Mouse (Mus musculus) MEL (cell line): ENCODE measurements around the gene Fam234b. TPM values are rescaled to one million over a fixed set of nuclear protein-coding genes. Genes with fewer than 3 reads are reported as not detected.

Experiments
- DNase-seq: peaks from one replicate; pipeline ENCODE4 v3.0.0; 2011; ENCODE audit warnings: low read depth, low spot score
- H3K27ac ChIP-seq: 2 replicates; pipeline ENCODE4 v1.5.1; 2012; ENCODE audit warnings: low read depth, mild to moderate bottlenecking, control low read depth, low read length, moderate library complexity; ENCODE audit not compliant: control insufficient read depth
- H3K27me3 ChIP-seq, 2 experiments: fragments of 150-350 bp in 1 of 2; sonication (generic) in 1 of 2; 2 replicates each; pipeline ENCODE4 v1.6.1; 2012; ENCODE audit warnings: low read length in 2 of 2, mild to moderate bottlenecking in 2 of 2, improper control_type of control experiment in 1 of 2, moderate library complexity in 1 of 2; ENCODE audit not compliant: insufficient read depth in 2 of 2, control insufficient read depth in 1 of 2
- H3K36me3 ChIP-seq, 2 experiments: 2 replicates each; pipeline ENCODE4 v1.6.1; 2012 to 2014; ENCODE audit warnings: low read length in 2 of 2, improper control_type of control experiment in 1 of 2, inconsistent platforms in 1 of 2, mild to moderate bottlenecking in 1 of 2; ENCODE audit not compliant: insufficient read depth in 2 of 2, control insufficient read depth in 1 of 2
- H3K4me1 ChIP-seq, 2 experiments: fragments of 150-350 bp in 1 of 2; sonication (generic) in 1 of 2; 2 replicates each; pipeline ENCODE4 v1.6.1; 2012; ENCODE audit warnings: low read length in 2 of 2, improper control_type of control experiment in 1 of 2, mild to moderate bottlenecking in 1 of 2; ENCODE audit not compliant: insufficient read depth in 2 of 2, control insufficient read depth in 1 of 2
- H3K4me3 ChIP-seq, 2 experiments: fragments of 150-350 bp in 1 of 2; sonication (generic) in 1 of 2; 2 replicates each; pipeline ENCODE4 v1.5.1; 2012; ENCODE audit warnings: low read depth in 2 of 2, low read length in 2 of 2, mild to moderate bottlenecking in 2 of 2, moderate library complexity in 2 of 2, control low read depth in 1 of 2, improper control_type of control experiment in 1 of 2; ENCODE audit not compliant: control insufficient read depth in 1 of 2, insufficient read depth in 1 of 2
- H3K79me2 ChIP-seq: 2 replicates; pipeline ENCODE4 v1.6.1; 2012; ENCODE audit warnings: mild to moderate bottlenecking, low read length, moderate library complexity; ENCODE audit not compliant: control insufficient read depth, poor library complexity, insufficient read depth
- H3K9ac ChIP-seq: 2 replicates; pipeline ENCODE4 v1.6.1; 2012; ENCODE audit warnings: low read depth, mild to moderate bottlenecking, control low read depth, low read length, moderate library complexity; ENCODE audit not compliant: control insufficient read depth, poor library complexity, severe bottlenecking
- H3K9me3 ChIP-seq: fragments of 150-350 bp; sonication (generic); replicated peaks from 2 replicates; pipeline ENCODE4 v1.6.1; 2012; ENCODE audit warnings: mild to moderate bottlenecking, low read length, improper control_type of control experiment, moderate library complexity; ENCODE audit not compliant: insufficient read depth
- CHD1 ChIP-seq: IDR thresholded peaks from 2 replicates; pipeline ENCODE4 v1.6.1; 2012; ENCODE audit warnings: low read depth, mild to moderate bottlenecking, inconsistent platforms, low read length, improper control_type of control experiment
- CHD2 ChIP-seq: IDR thresholded peaks from 2 replicates; pipeline ENCODE4 v1.6.1; 2011; ENCODE audit warnings: low read length, improper control_type of control experiment
- CTCF ChIP-seq, 3 experiments: IDR thresholded peaks in 2 of 3; conservative IDR thresholded peaks in 1 of 3; 2 replicates each; pipeline ENCODE4 v1.5.1; 2011 to 2012; ENCODE audit warnings: low read length in 3 of 3, low read depth in 2 of 3, mild to moderate bottlenecking in 2 of 3, improper control_type of control experiment in 1 of 3, inconsistent platforms in 1 of 3, mixed read lengths in 1 of 3, moderate library complexity in 1 of 3; ENCODE audit not compliant: control insufficient read depth in 1 of 3, insufficient read depth in 1 of 3, poor library complexity in 1 of 3, severe bottlenecking in 1 of 3
- E2F4 ChIP-seq: IDR thresholded peaks from 2 replicates; pipeline ENCODE4 v1.6.1; 2011; ENCODE audit warnings: low read depth, low read length, improper control_type of control experiment, borderline replicate concordance
- ELF1 ChIP-seq: IDR thresholded peaks from 2 replicates; pipeline ENCODE4 v1.6.1; 2014; ENCODE audit warnings: low read depth, mild to moderate bottlenecking, inconsistent platforms, low read length, improper control_type of control experiment, moderate library complexity
- EP300 ChIP-seq, 2 experiments: IDR thresholded peaks; 2 replicates each; pipeline ENCODE4 v1.6.1; 2011; ENCODE audit warnings: improper control_type of control experiment in 2 of 2, low read length in 2 of 2, low read depth in 1 of 2, mild to moderate bottlenecking in 1 of 2
- ETS1 ChIP-seq: IDR thresholded peaks from 2 replicates; pipeline ENCODE4 v1.6.1; 2012; ENCODE audit warnings: low read depth, mild to moderate bottlenecking, inconsistent platforms, low read length, improper control_type of control experiment, moderate library complexity
- GABPA ChIP-seq: IDR thresholded peaks from 2 replicates; pipeline ENCODE4 v1.6.1; 2012; ENCODE audit warnings: low read depth, mild to moderate bottlenecking, inconsistent platforms, low read length, improper control_type of control experiment, moderate library complexity
- GATA1 ChIP-seq: IDR thresholded peaks from 2 replicates; pipeline ENCODE4 v1.6.1; 2011; ENCODE audit warnings: low read depth, low read length, improper control_type of control experiment
- HCFC1 ChIP-seq: IDR thresholded peaks from 2 replicates; pipeline ENCODE4 v1.6.1; 2012; ENCODE audit warnings: low read depth, mild to moderate bottlenecking, inconsistent platforms, low read length, improper control_type of control experiment, moderate library complexity
- JUND ChIP-seq: IDR thresholded peaks from 2 replicates; pipeline ENCODE4 v1.6.1; 2011; ENCODE audit warnings: low read depth, mild to moderate bottlenecking, improper control_type of control experiment, low read length
- MAFK ChIP-seq: IDR thresholded peaks from 2 replicates; pipeline ENCODE4 v1.6.1; 2011; ENCODE audit warnings: low read depth, mild to moderate bottlenecking, low read length, improper control_type of control experiment, borderline replicate concordance
- MAX ChIP-seq: IDR thresholded peaks from 2 replicates; pipeline ENCODE4 v1.6.1; 2011; ENCODE audit warnings: low read length, improper control_type of control experiment
- MAZ ChIP-seq: IDR thresholded peaks from 2 replicates; pipeline ENCODE4 v1.6.1; 2012; ENCODE audit warnings: low read depth, mild to moderate bottlenecking, inconsistent platforms, low read length, improper control_type of control experiment
- MEF2A ChIP-seq: IDR thresholded peaks from 2 replicates; pipeline ENCODE4 v1.6.1; 2014; ENCODE audit warnings: low read depth, mild to moderate bottlenecking, inconsistent platforms, low read length, improper control_type of control experiment; ENCODE audit not compliant: poor library complexity, insufficient replicate concordance, severe bottlenecking; ENCODE audit errors: extremely low read depth
- MXI1 ChIP-seq: IDR thresholded peaks from 2 replicates; pipeline ENCODE4 v1.6.1; 2011; ENCODE audit warnings: mild to moderate bottlenecking, low read depth, low read length, improper control_type of control experiment
- MYB ChIP-seq: IDR thresholded peaks from 2 replicates; pipeline ENCODE4 v1.6.1; 2011; ENCODE audit warnings: mild to moderate bottlenecking, low read depth, low read length, improper control_type of control experiment
- MYC ChIP-seq: IDR thresholded peaks from 2 replicates; pipeline ENCODE4 v1.6.1; 2011; ENCODE audit warnings: low read depth, mild to moderate bottlenecking, low read length, improper control_type of control experiment, moderate library complexity
- NELFE ChIP-seq: IDR thresholded peaks from 2 replicates; pipeline ENCODE4 v1.6.1; 2011; ENCODE audit warnings: low read depth, low read length, improper control_type of control experiment
- NRF1 ChIP-seq: IDR thresholded peaks from 2 replicates; pipeline ENCODE4 v1.6.1; 2014; ENCODE audit warnings: low read depth, mild to moderate bottlenecking, inconsistent platforms, low read length, improper control_type of control experiment, moderate library complexity; ENCODE audit not compliant: poor library complexity, insufficient read depth, severe bottlenecking
- POLR2A ChIP-seq, 2 experiments: IDR thresholded peaks; 2 replicates each; pipeline ENCODE4 v1.6.1; 2011 to 2012; ENCODE audit warnings: low read length in 2 of 2, mild to moderate bottlenecking in 2 of 2, control low read depth in 1 of 2, improper control_type of control experiment in 1 of 2, low read depth in 1 of 2, moderate library complexity in 1 of 2; ENCODE audit not compliant: control insufficient read depth in 1 of 2, insufficient read depth in 1 of 2, poor library complexity in 1 of 2
- POLR2AphosphoS2 ChIP-seq: IDR thresholded peaks from 2 replicates; pipeline ENCODE4 v1.6.1; 2011; ENCODE audit warnings: low read length, improper control_type of control experiment
- POLR2AphosphoS5 ChIP-seq: IDR thresholded peaks from 2 replicates; pipeline ENCODE4 v1.6.1; 2012; ENCODE audit warnings: low read depth, borderline replicate concordance, mild to moderate bottlenecking, inconsistent platforms, low read length, moderate library complexity, mixed read lengths
- RCOR1 ChIP-seq: IDR thresholded peaks from 2 replicates; pipeline ENCODE4 v1.6.1; 2012; ENCODE audit warnings: low read depth, mild to moderate bottlenecking, inconsistent platforms, low read length, improper control_type of control experiment
- SIN3A ChIP-seq: IDR thresholded peaks from 2 replicates; pipeline ENCODE4 v1.6.1; 2012; ENCODE audit warnings: low read length, improper control_type of control experiment, inconsistent platforms
- SMC3 ChIP-seq: IDR thresholded peaks from 2 replicates; pipeline ENCODE4 v1.6.1; 2011; ENCODE audit warnings: low read depth, low read length, improper control_type of control experiment
- TBP ChIP-seq: IDR thresholded peaks from 2 replicates; pipeline ENCODE4 v1.8.0; 2011; ENCODE audit warnings: low read depth, low read length, improper control_type of control experiment
- TCF12 ChIP-seq: IDR thresholded peaks from 2 replicates; pipeline ENCODE4 v1.6.1; 2014; ENCODE audit warnings: low read depth, mild to moderate bottlenecking, inconsistent platforms, low read length, improper control_type of control experiment, moderate library complexity
- UBTF ChIP-seq: IDR thresholded peaks from 2 replicates; pipeline ENCODE4 v1.6.1; 2012; ENCODE audit warnings: low read depth, mild to moderate bottlenecking, inconsistent platforms, low read length, improper control_type of control experiment, moderate library complexity, borderline replicate concordance; ENCODE audit not compliant: insufficient read depth
- USF1 ChIP-seq: IDR thresholded peaks from 2 replicates; pipeline ENCODE4 v1.6.1; 2014; ENCODE audit warnings: low read depth, mild to moderate bottlenecking, inconsistent platforms, low read length, improper control_type of control experiment, moderate library complexity
- USF2 ChIP-seq, 2 experiments: IDR thresholded peaks; 2 replicates each; pipeline ENCODE4 v1.6.1; 2011 to 2012; ENCODE audit warnings: improper control_type of control experiment in 2 of 2, low read length in 2 of 2, borderline replicate concordance in 1 of 2, inconsistent platforms in 1 of 2, low read depth in 1 of 2, mild to moderate bottlenecking in 1 of 2; ENCODE audit not compliant: insufficient read depth in 1 of 2
- ZC3H11A ChIP-seq: IDR thresholded peaks from 2 replicates; pipeline ENCODE4 v1.6.1; 2012; ENCODE audit warnings: low read depth, mild to moderate bottlenecking, inconsistent platforms, low read length, improper control_type of control experiment
- ZKSCAN1 ChIP-seq: IDR thresholded peaks from 2 replicates; pipeline ENCODE4 v1.6.1; 2012; ENCODE audit warnings: low read depth, mild to moderate bottlenecking, inconsistent platforms, low read length, improper control_type of control experiment, moderate library complexity
- ZMIZ1 ChIP-seq: IDR thresholded peaks from 2 replicates; pipeline ENCODE4 v1.6.1; 2012; ENCODE audit warnings: low read depth, mild to moderate bottlenecking, inconsistent platforms, low read length, improper control_type of control experiment, moderate library complexity
- ZNF384 ChIP-seq: IDR thresholded peaks from 2 replicates; pipeline ENCODE4 v1.6.1; 2012; ENCODE audit warnings: low read depth, mild to moderate bottlenecking, inconsistent platforms, low read length, improper control_type of control experiment
- polyA plus RNA-seq, 2 experiments: library from polyadenylated mRNA; stranded (reverse) in 1 of 2; unstranded in 1 of 2; fragments of >175 nt in 1 of 2; fragments of >200 nt in 1 of 2; gene quantifications; 2 replicates each; pipeline versions ENCODE4 v1.2.1 to v1.2.4; 2012; ENCODE audit warnings: low replicate concordance in 2 of 2, low read depth in 1 of 2; ENCODE audit not compliant: insufficient read length in 2 of 2, insufficient read depth in 1 of 2, missing spikeins in 1 of 2
- total RNA-seq: library from RNA; depleted of rRNA; stranded (reverse); fragments of 300-350 nt; gene quantifications from 2 replicates; pipeline ENCODE4 v1.2.3, GENCODE M21; 2012; rRNA removed

Fam234b gene
- total RNA-seq (11.9 and 12.2 TPM in 2 replicates), polyA plus RNA-seq (10 to 100 TPM in 1 of 2 experiments, not detected in 1; 20.5 TPM)

- Histone ChIP-seq H3K27me3 (no peaks in the 10 kb centered on the region), H3K4me3 (peak within 1 kb of the TSS; percentile 72 to 74), H3K9me3 (no peaks in the 10 kb centered on the region)
- peak; percentile 84 for DNase-seq
- TF ChIP-seq POLR2AphosphoS5 (no peak), RCOR1 (no peak), MAX (peak; percentile 18; the same call in 1 of the 2 replicates), USF2 (IDR thresholded peaks at IDR 0.05; ENCODE audit: borderline replicate concordance in 1 of 2, insufficient read depth in 1 of 2, low read depth in 1 of 2, low read length in 2 of 2) (no peak), ZKSCAN1 (no peak), NRF1 (peak; percentile 87), EP300 (IDR thresholded peaks at IDR 0.05; ENCODE audit: low read depth in 1 of 2, low read length in 2 of 2) (no peak), ZNF384 (no peak), NELFE (peak; percentile 38), MXI1 (peak; percentile 43; the same call in 1 of the 2 replicates), CHD2 (no peak), GATA1 (no peak), CHD1 (no peak), ETS1 (no peak), ZC3H11A (no peak), MEF2A (no peak), GABPA (no peak), E2F4 (no peak), MAZ (no peak), SIN3A (no peak; the same call in 1 of the 2 replicates), MYC (no peak), TBP (no peak), JUND (no peak), CTCF (IDR thresholded peaks at IDR 0.05 in 2 of 3, conservative IDR thresholded peaks at IDR 0.05 in 1 of 3; ENCODE audit: control insufficient read depth in 1 of 3, insufficient read depth in 1 of 3, low read depth in 2 of 3, low read length in 3 of 3, poor library complexity in 1 of 3, severe bottlenecking in 1 of 3) (no peak), SMC3 (no peak), MAFK (no peak), POLR2A (IDR thresholded peaks at IDR 0.05; ENCODE audit: control insufficient read depth in 1 of 2, insufficient read depth in 1 of 2, low read depth in 1 of 2, low read length in 2 of 2, poor library complexity in 1 of 2) (peak; percentile 56 to 61), MYB (no peak), HCFC1 (peak; percentile 89), UBTF (no peak), TCF12 (peak; percentile 28; the same call in 1 of the 2 replicates), USF1 (no peak), ZMIZ1 (no peak), POLR2AphosphoS2 (no peak), ELF1 (0 out of 2 replicates have a peak, but pooled peaks have one; percentile 5)
- TF ChIP-seq, all 39 proteins: peak for 8
- peaks cover 0 to 12% of the 10 kb centered on the region in 2 experiments; a peak in 2 of 4 replicates for H3K36me3 ChIP-seq
- peak within 1 kb of the TSS; percentile 76 for H3K9ac ChIP-seq
- H3K79me2 ChIP-seq, result peaks cover 6% of the 10 kb centered on the region
- H3K4me1 ChIP-seq, result peaks cover 9 to 13% of the 10 kb centered on the region in 2 experiments; a peak in 3 of 4 replicates
- peak within 1 kb of the TSS; percentile 70 for H3K27ac ChIP-seq
These were observed at the start of gene Fam234b, which contains the start of gene Hebp1 for GRCm38 (mm10) chr6:135197921-135198532. Fam234b (plus strand) TSS chr6:135197977. Hebp1 (minus strand) TSS chr6:135198022.
